Mouse (Mus musculus): Measurements from ENCODE around the gene Lime1. TPM values are rescaled to one million over a fixed set of nuclear protein-coding genes. Genes with fewer than 3 reads are reported as not detected.

Lime1 gene
- total RNA-seq, 1 experiment = 30.8 TPM

DNA sequence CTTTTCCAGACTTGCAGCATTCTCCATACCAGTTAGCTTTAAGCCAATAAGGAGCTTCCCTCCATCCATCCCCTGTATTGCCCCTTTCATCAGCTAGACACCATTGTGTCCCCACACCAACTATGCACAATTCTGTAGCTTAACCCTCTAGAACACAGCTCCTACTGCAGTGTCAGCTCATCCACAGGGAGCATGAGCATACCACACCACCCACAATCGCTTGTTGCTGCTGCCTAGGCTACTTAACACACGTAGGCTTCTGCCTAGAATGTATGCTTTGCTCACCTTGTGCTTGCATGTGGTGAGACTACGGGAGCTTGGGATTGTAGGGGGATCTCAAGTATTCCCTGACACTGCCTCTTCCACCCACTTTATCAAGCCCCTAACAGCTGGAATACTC is 23.1 kb upstream of the Lime1 start:
- Histone ChIP-seq H3K4me3 (ENCODE audit: insufficient read depth in 1 of 2, low read depth in 1 of 2, low read length in 2 of 2, poor library complexity in 1 of 2, severe bottlenecking in 1 of 2) (no peak overlapping the region), H3K27ac (ENCODE audit: insufficient read depth, low read depth, low read length, poor library complexity, severe bottlenecking) (no peak overlapping the region), H3K4me1 (ENCODE audit: control insufficient read depth in 2 of 2, insufficient read depth in 2 of 2, low read length in 2 of 2, poor library complexity in 1 of 2) (no peaks in the 10 kb centered on the region), H3K9me3 (ENCODE audit: control insufficient read depth, insufficient read depth, low read depth, low read length) (no peaks in the 10 kb centered on the region), H3K9ac (ENCODE audit: insufficient read depth, low read depth, low read length, poor library complexity, severe bottlenecking) (no peak overlapping the region), H3K36me3 (ENCODE audit: control insufficient read depth, insufficient read depth, low read length, poor library complexity, severe bottlenecking) (peaks cover 71% of the 10 kb centered on the region)
- in situ Hi-C loops (cut with MboI; ENCODE audit: low sequenced_read_pairs in 2 of 2, unreplicated experiment in 2 of 2) = no loop called here
- DNase-seq (ENCODE audit: low read depth, low spot score) = no peak
- TF ChIP-seq ZNF384 (IDR thresholded peaks at IDR 0.05; ENCODE audit: low read depth, low read length) (no peak), HCFC1 (IDR thresholded peaks at IDR 0.05; ENCODE audit: borderline replicate concordance, insufficient read depth, low read length) (no peak), CHD2 (IDR thresholded peaks at IDR 0.05; ENCODE audit: low read depth, low read length) (no peak), MAFK (IDR thresholded peaks at IDR 0.05; ENCODE audit: insufficient read depth, low read depth, low read length) (no peak)

DNA sequence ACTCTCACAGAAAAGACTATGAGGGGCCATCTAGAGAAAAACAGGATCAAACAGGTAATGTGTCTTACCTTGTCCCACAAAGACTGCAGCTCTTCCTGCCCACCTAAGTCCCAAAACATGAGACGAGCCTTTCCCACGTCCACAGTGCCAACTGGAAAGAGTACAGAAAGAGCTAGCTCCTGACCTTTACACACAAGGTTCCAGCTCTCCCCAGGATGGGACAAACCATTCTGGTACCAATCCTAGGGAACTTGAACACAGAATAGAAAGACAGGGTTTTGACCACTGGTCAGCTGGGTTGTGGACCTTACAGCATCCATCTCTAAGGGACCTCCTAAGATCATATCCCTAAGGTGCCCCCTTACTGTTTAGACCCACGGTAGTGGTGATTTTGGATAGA is 15.9 kb upstream of the Lime1 start:
- Histone ChIP-seq H3K4me1 (ENCODE audit: control insufficient read depth in 2 of 2, insufficient read depth in 2 of 2, low read length in 2 of 2, poor library complexity in 1 of 2) (peaks cover 4% of the 10 kb centered on the region in 2 experiments; a peak in 1 of 4 replicates), H3K27ac (ENCODE audit: insufficient read depth, low read depth, low read length, poor library complexity, severe bottlenecking) (no peak overlapping the region), H3K9me3 (ENCODE audit: control insufficient read depth, insufficient read depth, low read depth, low read length) (no peaks in the 10 kb centered on the region), H3K4me3 (ENCODE audit: insufficient read depth in 1 of 2, low read depth in 1 of 2, low read length in 2 of 2, poor library complexity in 1 of 2, severe bottlenecking in 1 of 2) (peak overlapping the region; percentile 91 to 98; a peak in 3 of 4 replicates), H3K9ac (ENCODE audit: insufficient read depth, low read depth, low read length, poor library complexity, severe bottlenecking) (peak overlapping the region; percentile 96; the same call in 1 of the 2 replicates), H3K36me3 (ENCODE audit: control insufficient read depth, insufficient read depth, low read length, poor library complexity, severe bottlenecking) (peaks cover 21% of the 10 kb centered on the region)
- DNase-seq (ENCODE audit: low read depth, low spot score) = no peak
- no peak for TF ChIP-seq CHD2 (IDR thresholded peaks at IDR 0.05; ENCODE audit: low read depth, low read length)
- TF ChIP-seq ZNF384 (IDR thresholded peaks at IDR 0.05; ENCODE audit: low read depth, low read length) = no peak
- TF ChIP-seq MAFK (IDR thresholded peaks at IDR 0.05; ENCODE audit: insufficient read depth, low read depth, low read length) = no peak
- TF ChIP-seq HCFC1 (IDR thresholded peaks at IDR 0.05; ENCODE audit: borderline replicate concordance, insufficient read depth, low read length) = no peak
- no peak for TF ChIP-seq ZC3H11A (IDR thresholded peaks at IDR 0.05; ENCODE audit: borderline replicate concordance, low read depth, low read length)
- in situ Hi-C loops (cut with MboI; ENCODE audit: low sequenced_read_pairs in 2 of 2, unreplicated experiment in 2 of 2) = no loop called here

DNA sequence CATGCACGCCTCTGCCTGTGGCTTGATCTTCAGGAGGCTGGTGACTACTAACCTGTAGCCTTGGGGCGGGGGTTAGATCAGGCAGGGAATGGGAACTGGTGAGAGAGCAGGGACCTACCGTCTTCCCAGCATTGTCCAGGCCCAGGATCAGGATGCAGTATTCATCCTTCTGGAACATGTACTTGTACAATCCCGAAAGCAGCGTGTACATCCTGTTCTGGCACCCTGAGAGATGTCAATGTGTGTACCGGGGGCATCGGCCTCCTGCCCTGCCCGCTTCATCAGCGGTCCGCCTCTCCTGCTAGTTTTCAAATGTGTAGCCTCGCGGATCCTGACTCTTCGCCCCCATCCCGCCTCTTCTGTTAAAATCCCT is 15.4 kb upstream of the Lime1 start:
- no peak for DNase-seq (ENCODE audit: low read depth, low spot score)
- Histone ChIP-seq H3K27ac (ENCODE audit: insufficient read depth, low read depth, low read length, poor library complexity, severe bottlenecking) (peak overlapping the region; percentile 65; the same call in 1 of the 2 replicates), H3K4me1 (ENCODE audit: control insufficient read depth in 2 of 2, insufficient read depth in 2 of 2, low read length in 2 of 2, poor library complexity in 1 of 2) (peaks cover 4% of the 10 kb centered on the region in 2 experiments; a peak in 1 of 4 replicates), H3K9me3 (ENCODE audit: control insufficient read depth, insufficient read depth, low read depth, low read length) (no peaks in the 10 kb centered on the region), H3K9ac (ENCODE audit: insufficient read depth, low read depth, low read length, poor library complexity, severe bottlenecking) (peak overlapping the region; percentile 96), H3K36me3 (ENCODE audit: control insufficient read depth, insufficient read depth, low read length, poor library complexity, severe bottlenecking) (peaks cover 17% of the 10 kb centered on the region), H3K4me3 (ENCODE audit: insufficient read depth in 1 of 2, low read depth in 1 of 2, low read length in 2 of 2, poor library complexity in 1 of 2, severe bottlenecking in 1 of 2) (peak overlapping the region; percentile 91 to 98)
- in situ Hi-C loops (cut with MboI; ENCODE audit: low sequenced_read_pairs in 2 of 2, unreplicated experiment in 2 of 2) = no loop called here
- TF ChIP-seq ZC3H11A (IDR thresholded peaks at IDR 0.05; ENCODE audit: borderline replicate concordance, low read depth, low read length) (no peak), HCFC1 (IDR thresholded peaks at IDR 0.05; ENCODE audit: borderline replicate concordance, insufficient read depth, low read length) (no peak), ZNF384 (IDR thresholded peaks at IDR 0.05; ENCODE audit: low read depth, low read length) (no peak), CHD2 (IDR thresholded peaks at IDR 0.05; ENCODE audit: low read depth, low read length) (no peak), MAFK (IDR thresholded peaks at IDR 0.05; ENCODE audit: insufficient read depth, low read depth, low read length) (no peak)

DNA sequence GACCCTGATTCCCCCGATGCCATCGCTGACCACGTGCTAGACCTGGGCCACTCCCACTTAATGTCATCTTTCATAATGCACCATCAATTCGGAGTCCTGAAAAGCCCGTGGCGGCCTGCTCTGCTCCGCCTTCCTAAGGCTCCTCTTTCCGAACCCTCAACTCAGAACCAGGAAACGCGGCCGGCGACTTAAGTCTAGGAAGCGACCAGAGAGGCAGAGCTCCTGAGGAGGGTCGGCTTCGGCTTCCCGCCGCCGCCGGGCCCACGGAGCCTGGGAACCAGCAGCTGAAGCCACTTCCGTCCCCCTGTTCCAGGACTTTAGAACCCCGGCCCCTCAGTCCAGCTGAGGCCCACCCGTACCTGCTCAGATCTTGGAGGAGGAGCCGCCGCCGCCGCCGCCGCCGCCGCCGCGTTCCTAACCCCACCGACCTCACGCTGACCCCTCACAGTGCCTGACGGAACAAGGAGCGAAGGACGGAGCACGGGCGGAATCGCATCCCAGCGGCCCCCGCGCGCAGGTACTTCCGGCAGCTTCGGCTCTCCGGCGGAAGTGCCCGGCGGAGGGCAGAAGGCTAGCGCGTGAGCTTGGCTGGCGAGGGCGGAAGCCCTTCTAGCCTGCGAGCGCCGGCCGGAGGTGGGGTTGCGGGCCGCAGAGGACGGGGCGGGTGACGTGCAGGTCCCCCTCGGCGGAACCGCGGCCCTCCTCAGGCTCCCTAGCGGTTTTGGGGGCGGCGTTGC is 14.8 kb upstream of the Lime1 start, which contains the start of the genes Zgpat and Arfrp1:
Zgpat (plus strand) TSS at position 69 of the 737 bp plus-strand sequence.
Arfrp1 (minus strand) TSS at position 545 of the 737 bp plus-strand sequence.
- Histone ChIP-seq H3K4me1 (ENCODE audit: control insufficient read depth in 2 of 2, insufficient read depth in 2 of 2, low read length in 2 of 2, poor library complexity in 1 of 2) (peaks cover 4% of the 10 kb centered on the region in 2 experiments; a peak in 1 of 4 replicates), H3K9me3 (ENCODE audit: control insufficient read depth, insufficient read depth, low read depth, low read length) (no peaks in the 10 kb centered on the region), H3K4me3 (ENCODE audit: insufficient read depth in 1 of 2, low read depth in 1 of 2, low read length in 2 of 2, poor library complexity in 1 of 2, severe bottlenecking in 1 of 2) (peak within 1 kb of the TSS; percentile 91 to 98), H3K27ac (ENCODE audit: insufficient read depth, low read depth, low read length, poor library complexity, severe bottlenecking) (peak within 1 kb of the TSS; percentile 65), H3K9ac (ENCODE audit: insufficient read depth, low read depth, low read length, poor library complexity, severe bottlenecking) (peak within 1 kb of the TSS; percentile 96), H3K36me3 (ENCODE audit: control insufficient read depth, insufficient read depth, low read length, poor library complexity, severe bottlenecking) (peaks cover 11% of the 10 kb centered on the region)
- TF ChIP-seq ZNF384 (IDR thresholded peaks at IDR 0.05; ENCODE audit: low read depth, low read length) (no peak), HCFC1 (IDR thresholded peaks at IDR 0.05; ENCODE audit: borderline replicate concordance, insufficient read depth, low read length) (peak; percentile 79)
- peak; percentile 70 for DNase-seq (ENCODE audit: low read depth, low spot score)
- in situ Hi-C loops (cut with MboI; ENCODE audit: low sequenced_read_pairs in 2 of 2, unreplicated experiment in 2 of 2) = no loop called here

Data from ES-E14 (cell line).